ENCODE assay signal across 9 mouse cellular contexts in the genomic region with DNA sequence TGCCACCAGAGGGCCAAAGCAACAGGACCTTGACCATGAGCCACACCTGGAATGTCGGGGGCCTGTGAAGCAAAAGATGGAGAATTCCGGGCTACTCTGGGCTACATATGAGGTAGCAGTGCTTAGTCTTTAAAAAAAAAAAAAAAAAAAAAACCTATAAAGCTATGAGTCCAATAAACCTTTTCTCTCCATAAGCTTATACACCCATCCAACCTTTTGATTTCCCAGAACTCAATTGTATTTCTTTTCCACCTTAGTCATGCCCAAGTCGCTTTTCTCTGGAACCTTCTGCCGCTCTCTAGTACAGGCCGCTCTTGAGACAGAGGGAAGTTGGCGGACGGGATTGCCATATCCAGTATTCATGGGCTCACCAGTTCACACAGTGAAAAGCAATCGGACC. TPM values are rescaled to one million over a fixed set of nuclear protein-coding genes. Genes with fewer than 3 reads are reported as not detected.
DNase-seq lines count a peak whose midpoint lies in the region; ATAC-seq lines count a peak whose summit lies in the region.
"Had no signal": no experiment of that assay in that cellular context is flagged by ENCODE, and none has a peak within 500 bp of the region (broad histone marks: within the 10 kb centered on the region; RNA-seq: fewer than 3 reads in every experiment).

No protein-coding gene starts in this region.

- H3K9ac ChIP-seq in kidney, embryonic 14.5 days (ENCODE audit: low read depth, low read length): no peak overlapping the region
- H3K9ac ChIP-seq in embryonic facial prominence, embryonic 11.5 days (replicated peaks; ENCODE audit: low read length): no peak overlapping the region; the same call in 1 of the 2 replicates
- H3K9ac ChIP-seq in hindbrain, embryonic 16.5 days (ENCODE audit: low read depth, low read length): peak overlapping the region; percentile 58
- H3K9ac ChIP-seq in midbrain, embryonic 15.5 days: no peak overlapping the region

- ATAC-seq in kidney, embryonic 14.5 days (ENCODE audit: low FRiP score, low TSS enrichment): no peak
- no peak for ATAC-seq in embryonic facial prominence, embryonic 11.5 days (replicated peaks; ENCODE audit: insufficient number of reproducible peaks, low FRiP score, low TSS enrichment, low read depth)
- ATAC-seq in hindbrain, embryonic 16.5 days: peak; percentile 22; the same call in 1 of the 2 replicates
- peak; percentile 42 for ATAC-seq in midbrain, embryonic 15.5 days (replicated peaks)

- DNase-seq in kidney, adult 9 months: no peak
- DNase-seq in embryonic facial prominence, embryonic 11.5 days (ENCODE audit: low spot score): no peak
- no peak for DNase-seq in testis, postnatal 14 days (ENCODE audit: low spot score)
- DNase-seq in left cerebral cortex, adult 18-20 months (ENCODE audit: low spot score in 2 of 2): no peak
- DNase-seq in retina, embryonic 14.5 days (ENCODE audit: low spot score): no peak

- H3K4me3 ChIP-seq in kidney, embryonic 14.5 days (ENCODE audit: low read length): no peak overlapping the region
- H3K4me3 ChIP-seq in embryonic facial prominence, embryonic 11.5 days (ENCODE audit: low read depth, low read length): peak overlapping the region; percentile 33
- peak overlapping the region; percentile 45 for H3K4me3 ChIP-seq in hindbrain, embryonic 16.5 days (ENCODE audit: low read length)
- H3K4me3 ChIP-seq in midbrain, embryonic 15.5 days: peak overlapping the region; percentile 40

- H3K9me3 ChIP-seq in kidney, embryonic 14.5 days (ENCODE audit: control insufficient read depth, low read length): peaks cover 3% of the 10 kb centered on the region; the same call in 1 of the 2 replicates
- H3K9me3 ChIP-seq in embryonic facial prominence, embryonic 11.5 days (replicated peaks; ENCODE audit: control insufficient read depth, low read length): no peaks in the 10 kb centered on the region
- no peaks in the 10 kb centered on the region for H3K9me3 ChIP-seq in hindbrain, embryonic 16.5 days (ENCODE audit: control insufficient read depth, low read length)
- no peaks in the 10 kb centered on the region for H3K9me3 ChIP-seq in midbrain, embryonic 15.5 days

- H3K27ac ChIP-seq in kidney, embryonic 14.5 days (ENCODE audit: low read depth, low read length): no peak overlapping the region
- H3K27ac ChIP-seq in embryonic facial prominence, embryonic 11.5 days (replicated peaks; ENCODE audit: low read depth, low read length): no peak overlapping the region
- H3K27ac ChIP-seq in hindbrain, embryonic 16.5 days (ENCODE audit: low read depth, low read length): peak overlapping the region; percentile 62
- H3K27ac ChIP-seq in midbrain, embryonic 15.5 days: peak overlapping the region; percentile 66

- H3K36me3 ChIP-seq in kidney, embryonic 14.5 days (ENCODE audit: control insufficient read depth, insufficient read depth, low read length): no peaks in the 10 kb centered on the region
- H3K36me3 ChIP-seq in embryonic facial prominence, embryonic 11.5 days (replicated peaks; ENCODE audit: control insufficient read depth, insufficient read depth, low read depth, low read length): no peaks in the 10 kb centered on the region
- H3K36me3 ChIP-seq in hindbrain, embryonic 16.5 days (ENCODE audit: control insufficient read depth, insufficient read depth, low read length): no peaks in the 10 kb centered on the region
- no peaks in the 10 kb centered on the region for H3K36me3 ChIP-seq in midbrain, embryonic 15.5 days (replicated peaks)

- 65% methylated on average over 8 of the region's 8 CpGs for WGBS in kidney, embryonic 14.5 days
- 74% methylated on average over 8 of the region's 8 CpGs for WGBS in embryonic facial prominence, embryonic 11.5 days
- 67% methylated on average over 8 of the region's 8 CpGs for WGBS in hindbrain, embryonic 16.5 days
- 62% methylated on average over 8 of the region's 8 CpGs for WGBS in midbrain, embryonic 15.5 days

- H3K27me3 ChIP-seq in kidney, embryonic 14.5 days (ENCODE audit: control insufficient read depth, insufficient read depth, low read length): peaks cover 14% of the 10 kb centered on the region; the same call in 1 of the 2 replicates
- H3K27me3 ChIP-seq in embryonic facial prominence, embryonic 11.5 days (ENCODE audit: control insufficient read depth, insufficient read depth, low read length): peaks cover 3% of the 10 kb centered on the region; the same call in 1 of the 2 replicates
- H3K27me3 ChIP-seq in hindbrain, embryonic 16.5 days (replicated peaks; ENCODE audit: control insufficient read depth, insufficient read depth, low read length): no peaks in the 10 kb centered on the region
- no peaks in the 10 kb centered on the region; the same call in 1 of the 2 replicates for H3K27me3 ChIP-seq in midbrain, embryonic 15.5 days (replicated peaks)

- peak overlapping the region; percentile 58 for H3K4me2 ChIP-seq in kidney, embryonic 14.5 days (replicated peaks; ENCODE audit: low read depth, low read length)
- H3K4me2 ChIP-seq in embryonic facial prominence, embryonic 11.5 days (ENCODE audit: low read depth, low read length): peak overlapping the region; percentile 69
- H3K4me2 ChIP-seq in hindbrain, embryonic 16.5 days (ENCODE audit: low read length): peak overlapping the region; percentile 69
- H3K4me2 ChIP-seq in midbrain, embryonic 15.5 days: peak overlapping the region; percentile 65

- no peaks in the 10 kb centered on the region for H3K4me1 ChIP-seq in kidney, embryonic 14.5 days (ENCODE audit: control insufficient read depth, insufficient read depth, low read length)
- no peaks in the 10 kb centered on the region; the same call in 1 of the 2 replicates for H3K4me1 ChIP-seq in embryonic facial prominence, embryonic 11.5 days (ENCODE audit: control insufficient read depth, insufficient read depth, low read length)
- peaks cover 10% of the 10 kb centered on the region; the same call in 1 of the 2 replicates for H3K4me1 ChIP-seq in hindbrain, embryonic 16.5 days (ENCODE audit: control insufficient read depth, insufficient read depth, low read depth, low read length)
- peaks cover 11% of the 10 kb centered on the region for H3K4me1 ChIP-seq in midbrain, embryonic 15.5 days

RNA-seq across cellular contexts. Expression of a gene that starts 1.1 kb away (rescaled TPM):
- polyA plus RNA-seq in kidney, embryonic 14.5 days (2014; fragmentation: Nextera tagmentation; extraction: Ambion mirVana): 0.46 and 0.76 TPM in 2 replicates
- 0.17 and 0.26 TPM in 2 replicates for polyA plus RNA-seq in embryonic facial prominence, embryonic 11.5 days (2014; fragmentation: Nextera tagmentation; extraction: Ambion mirVana)
- polyA plus RNA-seq in hindbrain, embryonic 16.5 days (2015; fragmentation: Nextera tagmentation; extraction: Ambion mirVana): 2.4 and 3.5 TPM in 2 replicates
- polyA plus RNA-seq in midbrain, embryonic 15.5 days (2015; fragmentation: Nextera tagmentation; extraction: Ambion mirVana): 1.6 TPM in 2 replicates
- total RNA-seq in left cerebral cortex, adult 18-20 months (2021): 1 to 10 TPM; 4.7 to 6.2 TPM
- total RNA-seq: hematopoietic stem cell, adult 5-6 weeks had no signal

RNA-seq across cellular contexts. Expression of a gene that starts 32.5 kb away (rescaled TPM):
- polyA plus RNA-seq in kidney, embryonic 14.5 days (2014; fragmentation: Nextera tagmentation; extraction: Ambion mirVana): 11.8 and 18.5 TPM in 2 replicates
- 14.3 and 16.1 TPM in 2 replicates for polyA plus RNA-seq in embryonic facial prominence, embryonic 11.5 days (2014; fragmentation: Nextera tagmentation; extraction: Ambion mirVana)
- polyA plus RNA-seq in hindbrain, embryonic 16.5 days (2015; fragmentation: Nextera tagmentation; extraction: Ambion mirVana): 20.6 and 21.7 TPM in 2 replicates
- 19.7 and 20.5 TPM in 2 replicates for polyA plus RNA-seq in midbrain, embryonic 15.5 days (2015; fragmentation: Nextera tagmentation; extraction: Ambion mirVana)
- 10 to 100 TPM; 24.1 to 25.6 TPM for total RNA-seq in left cerebral cortex, adult 18-20 months (2021)

RNA-seq across cellular contexts. Expression of a gene that starts 40.6 kb away (rescaled TPM):
- polyA plus RNA-seq in kidney, embryonic 14.5 days (2014; fragmentation: Nextera tagmentation; extraction: Ambion mirVana): 69.3 and 73.5 TPM in 2 replicates
- 88.6 and 97.6 TPM in 2 replicates for polyA plus RNA-seq in embryonic facial prominence, embryonic 11.5 days (2014; fragmentation: Nextera tagmentation; extraction: Ambion mirVana)
- polyA plus RNA-seq in hindbrain, embryonic 16.5 days (2015; fragmentation: Nextera tagmentation; extraction: Ambion mirVana): 54.7 and 57.0 TPM in 2 replicates
- 61.3 and 62.1 TPM in 2 replicates for polyA plus RNA-seq in midbrain, embryonic 15.5 days (2015; fragmentation: Nextera tagmentation; extraction: Ambion mirVana)
- total RNA-seq in left cerebral cortex, adult 18-20 months (2021): 10 to 100 TPM; 60.8 to 61.4 TPM

RNA-seq across cellular contexts. Expression of a gene that starts 49.1 kb away (rescaled TPM):
- 0.61 and 0.70 TPM in 2 replicates for polyA plus RNA-seq in kidney, embryonic 14.5 days (2014; fragmentation: Nextera tagmentation; extraction: Ambion mirVana)
- 1.5 and 2.3 TPM in 2 replicates for polyA plus RNA-seq in embryonic facial prominence, embryonic 11.5 days (2014; fragmentation: Nextera tagmentation; extraction: Ambion mirVana)
- 6.1 and 6.3 TPM in 2 replicates for polyA plus RNA-seq in hindbrain, embryonic 16.5 days (2015; fragmentation: Nextera tagmentation; extraction: Ambion mirVana)
- 6.0 and 6.2 TPM in 2 replicates for polyA plus RNA-seq in midbrain, embryonic 15.5 days (2015; fragmentation: Nextera tagmentation; extraction: Ambion mirVana)
- total RNA-seq in left cerebral cortex, adult 18-20 months (2021): 1 to 10 TPM in 1 of 2 experiments, under 1 TPM in 1; 0.94 to 1.4 TPM
- total RNA-seq: hematopoietic stem cell, adult 5-6 weeks had no signal

Comparison
In these comparisons a context has a peak if more than half of its experiments do, and no peak if none do; other contexts are left out.
1. ATAC-seq: peak in hindbrain, embryonic 16.5 days (single experiment) and midbrain, embryonic 15.5 days (single experiment); none in kidney, embryonic 14.5 days (single experiment) and embryonic facial prominence, embryonic 11.5 days (single experiment).
2. H3K27ac ChIP-seq: peak in hindbrain, embryonic 16.5 days (single experiment) and midbrain, embryonic 15.5 days (single experiment); none in kidney, embryonic 14.5 days (single experiment) and embryonic facial prominence, embryonic 11.5 days (single experiment).
3. Peak in every context shown above with its lines, with median percentiles within 50 percentile points of each other: H3K4me2 ChIP-seq.